Mouse (Mus musculus) thymus, adult 2 months (tissue): ENCODE results near the gene Atg101.
A peak's percentile ranks its signal among the peaks of the same experiment; 100 is the strongest.

Experiments used
- CTCF ChIP-seq: fragments of 200-500 bp; IDR thresholded peaks from 2 replicates; pipeline ENCODE4 v1.5.1; 2012; ENCODE audit warnings: mild to moderate bottlenecking, control low read depth, low read length, moderate library complexity, borderline replicate concordance; ENCODE audit not compliant: control insufficient read depth, poor library complexity, insufficient read depth; ENCODE audit errors: extremely low read depth
- POLR2A ChIP-seq: fragments of 200-500 bp; IDR thresholded peaks from 2 replicates; pipeline ENCODE4 v1.6.1; 2012; ENCODE audit warnings: mild to moderate bottlenecking, low read length, control low read depth, moderate library complexity; ENCODE audit not compliant: control insufficient read depth, poor library complexity, insufficient read depth; ENCODE audit errors: extremely low read depth

- TF ChIP-seq POLR2A: no peak
- peak; percentile 77; the same call in 1 of the 2 replicates for TF ChIP-seq CTCF
These were observed 55.5 kb downstream of the Atg101 start for GRCm38 (mm10) chr15:101339537-101339936.
